Mouse (Mus musculus): ENCODE data around the gene Fkbp9.
A peak's percentile ranks its signal among the peaks of the same experiment; 100 is the strongest.

Gene Fkbp9

GRCm38 (mm10) chr6:56905486-56905885, 73.6 kb downstream of the Fkbp9 start:
- no peak for DNase-seq (ENCODE audit: low spot score)

GRCm38 (mm10) chr6:56906121-56906846, 74.4 kb downstream of the Fkbp9 start:
- DNase-seq (ENCODE audit: low spot score): no peak

GRCm38 (mm10) chr6:56907973-56908372, 76.1 kb downstream of the Fkbp9 start:
- no peak for DNase-seq (ENCODE audit: low spot score)

- DNase-seq (ENCODE audit: low spot score): no peak
These were observed 76.5 kb downstream of the Fkbp9 start for GRCm38 (mm10) chr6:56908397-56908796.

- peak; percentile 48 for DNase-seq (ENCODE audit: low spot score)
These were observed 77.1 kb downstream of the Fkbp9 start for GRCm38 (mm10) chr6:56908912-56909311.

GRCm38 (mm10) chr6:56910910-56911309, 79.1 kb downstream of the Fkbp9 start:
- no peak for DNase-seq (ENCODE audit: low spot score)

- no peak for DNase-seq (ENCODE audit: low spot score)
These were observed 81.4 kb downstream of the Fkbp9 start for GRCm38 (mm10) chr6:56913092-56913858.

- DNase-seq (ENCODE audit: low spot score): no peak
These were observed 84.4 kb downstream of the Fkbp9 start for GRCm38 (mm10) chr6:56916279-56916678.

- no peak for DNase-seq (ENCODE audit: low spot score)
These were observed 85.9 kb downstream of the Fkbp9 start for GRCm38 (mm10) chr6:56917578-56918368.

- DNase-seq (ENCODE audit: low spot score): no peak
These were observed 87.6 kb downstream of the Fkbp9 start for GRCm38 (mm10) chr6:56919330-56920044.

- no peak for DNase-seq (ENCODE audit: low spot score)
These were observed 88.6 kb downstream of the Fkbp9 start for GRCm38 (mm10) chr6:56920222-56921092.

- no peak for DNase-seq (ENCODE audit: low spot score)
These were observed 91.5 kb downstream of the Fkbp9 start for GRCm38 (mm10) chr6:56923331-56923725.

GRCm38 (mm10) chr6:56923726-56924707, 92.2 kb downstream of the Fkbp9 start, which contains the start of the genes Nt5c3 and Vmn1r4:
Gene Nt5c3, minus strand, starts transcription at chr6:56923932.
Gene Vmn1r4, plus strand, starts transcription at chr6:56924015.
- DNase-seq (ENCODE audit: low spot score): peak; percentile 94

Measured in left cerebral cortex, adult 11 months (tissue).